Mouse (Mus musculus) lung, adult 2 months (tissue): ENCODE measurements around the gene Il4ra. TPM values are rescaled to one million over a fixed set of nuclear protein-coding genes. Genes with fewer than 3 reads are reported as not detected.
A peak's percentile ranks its signal among the peaks of the same experiment; 100 is the strongest.

Source experiments
- DNase-seq: peaks from one replicate; pipeline ENCODE4 v3.0.0; 2022
- H3K4me1 ChIP-seq: fragments of 200-500 bp; 2 replicates; pipeline ENCODE4 v1.6.1; 2011; ENCODE audit warnings: low read length; ENCODE audit not compliant: control insufficient read depth, insufficient read depth
- H3K4me3 ChIP-seq: fragments of 200-500 bp; replicated peaks from 2 replicates; pipeline ENCODE3; 2011; ENCODE audit warnings: low read depth, mild to moderate bottlenecking, control low read depth, low read length; ENCODE audit errors: extremely low read depth
- CTCF ChIP-seq: fragments of 200-500 bp; IDR thresholded peaks from 2 replicates; pipeline ENCODE4 v1.5.1; 2011; ENCODE audit warnings: mild to moderate bottlenecking, low read length, control low read depth; ENCODE audit not compliant: insufficient read depth
- POLR2A ChIP-seq: fragments of 200-500 bp; IDR thresholded peaks from 2 replicates; pipeline ENCODE4 v1.6.1; 2011; ENCODE audit warnings: low read depth, mild to moderate bottlenecking, control low read depth, low read length, borderline replicate concordance; ENCODE audit errors: extremely low read depth
- WGBS: fragments of 180-500 bp; shearing (Covaris S2); methylation state at CpG from one replicate; pipeline ENCODE4 v1.1.7; 2018; 5-methylcytosine and 5-hydroxymethylcytosine counted together
- polyA plus RNA-seq: library from polyadenylated mRNA; depleted of rRNA; stranded (reverse); fragments of >200 nt; gene quantifications from 2 replicates; pipeline ENCODE4 v1.2.3, GENCODE M21; 2012; rRNA removed

The Il4ra gene
- polyA plus RNA-seq = 75.3 and 85.2 TPM in 2 replicates

- WGBS = under 1% methylated on average over 52 of the region's 52 CpGs
Observed at GRCm38 (mm10) chr7:125551766-125552709, at the start of gene Il4ra. TSS of gene Il4ra (plus strand) at chr7:125552120.

DNA sequence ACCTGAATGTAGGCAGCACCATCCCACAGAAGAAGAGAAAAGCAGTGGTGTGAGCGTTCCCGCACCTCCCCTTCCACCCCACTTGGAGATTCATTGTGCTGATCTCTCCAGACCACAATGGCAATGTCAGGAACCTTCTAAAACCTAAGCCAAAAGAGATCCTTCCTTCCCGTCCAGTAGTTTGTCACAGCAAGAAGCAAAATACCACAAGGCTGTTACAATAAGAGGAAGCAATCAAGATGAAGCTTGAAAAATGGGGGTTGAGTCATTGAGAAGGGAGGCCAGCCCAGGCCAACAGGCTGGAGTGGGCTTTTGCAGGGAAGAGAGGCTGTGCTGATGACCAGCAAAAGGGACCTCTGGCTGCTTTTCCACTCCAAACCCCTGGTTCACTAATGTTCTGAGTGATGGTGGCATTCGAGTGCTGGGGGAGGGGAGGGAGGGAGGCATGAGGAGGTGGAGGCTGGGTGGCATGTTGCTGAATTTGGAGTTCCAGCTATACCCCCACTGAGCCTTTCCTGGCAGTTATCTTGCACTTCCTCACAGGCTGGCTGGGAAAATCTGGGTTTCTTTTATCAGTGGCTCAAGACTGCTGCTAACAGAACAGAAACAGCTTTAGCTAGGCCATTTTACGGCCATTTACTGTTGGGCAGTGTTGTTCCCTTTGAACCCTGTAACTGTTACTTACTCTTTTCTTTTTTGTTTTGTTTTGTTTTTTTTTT is 48.4 kb upstream of the Il4ra start:
- TF ChIP-seq POLR2A = no peak
- no peak for TF ChIP-seq CTCF
- DNase-seq = no peak
- H3K4me3 ChIP-seq = no peak overlapping the region
- H3K4me1 ChIP-seq = no peaks in the 10 kb centered on the region
- 43% methylated on average over 5 of the region's 5 CpGs for WGBS

More at GRCm38 (mm10) chr7:125551766-125552709, at the start of gene Il4ra:
- peak; percentile 93 for TF ChIP-seq POLR2A
- TF ChIP-seq CTCF = no peak
- DNase-seq = peak; percentile 90
- peak within 1 kb of the TSS; percentile 95 for H3K4me3 ChIP-seq
- peaks cover 23% of the 10 kb centered on the region for H3K4me1 ChIP-seq

GRCm38 (mm10) chr7:125504618-125505017 is 47.3 kb upstream of the Il4ra start:
- 95% methylated on average over 5 of the region's 5 CpGs for WGBS
- Histone ChIP-seq H3K4me1 (no peaks in the 10 kb centered on the region), H3K4me3 (no peak overlapping the region)
- TF ChIP-seq CTCF (no peak), POLR2A (no peak)
- no peak for DNase-seq

DNA sequence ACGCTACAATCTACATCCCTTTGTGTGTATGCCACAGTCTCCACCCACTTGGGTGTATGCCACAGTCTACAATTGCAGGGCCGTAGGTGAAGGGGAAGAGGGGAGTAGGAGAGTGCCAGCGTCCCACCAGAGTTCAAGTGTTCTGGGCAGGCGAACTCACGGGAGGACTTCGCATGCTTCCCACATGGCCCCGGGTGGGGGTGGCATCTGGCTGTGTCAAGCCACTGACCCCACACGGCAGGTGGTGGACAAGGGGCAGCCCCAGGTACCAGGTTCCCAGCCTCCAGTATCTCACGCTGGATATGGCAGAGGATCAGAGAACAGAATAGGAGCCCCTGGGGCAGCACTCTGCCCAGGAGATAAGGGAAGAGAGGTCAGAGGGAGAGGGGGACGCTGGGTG is 46.4 kb upstream of the Il4ra start:
- WGBS = 62% methylated on average over 10 of the region's 10 CpGs
- DNase-seq = no peak

DNA sequence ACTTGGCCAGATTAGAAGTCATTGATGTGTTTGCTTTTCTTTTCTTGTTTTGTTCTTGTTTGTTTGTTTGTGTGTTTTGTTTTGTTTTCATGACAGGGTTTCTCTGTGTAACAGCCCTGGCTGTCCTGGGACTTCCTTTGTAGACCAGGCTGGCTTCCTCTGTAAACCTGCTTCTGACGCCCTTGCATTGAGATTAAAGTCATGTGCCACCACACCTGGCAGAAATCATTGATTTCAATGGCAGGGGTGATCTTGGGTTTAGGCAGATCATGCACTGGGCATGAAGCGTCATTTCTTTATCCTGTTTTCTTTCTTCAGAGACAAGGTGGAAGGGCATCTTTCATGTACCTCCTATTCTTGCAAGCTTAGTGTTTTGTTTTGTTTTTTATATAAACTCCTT is 44.6 kb upstream of the Il4ra start:
- WGBS = 86% methylated on average over 2 of the region's 2 CpGs
- no peak for DNase-seq
- no peaks in the 10 kb centered on the region for H3K4me1 ChIP-seq
- no peak overlapping the region for H3K4me3 ChIP-seq
- TF ChIP-seq POLR2A (no peak), CTCF (no peak)

More for the DNA sequence above, 46.4 kb upstream of the Il4ra start:
- Histone ChIP-seq H3K4me1 (no peaks in the 10 kb centered on the region), H3K4me3 (no peak overlapping the region)
- TF ChIP-seq CTCF = no peak
- no peak for TF ChIP-seq POLR2A

DNA sequence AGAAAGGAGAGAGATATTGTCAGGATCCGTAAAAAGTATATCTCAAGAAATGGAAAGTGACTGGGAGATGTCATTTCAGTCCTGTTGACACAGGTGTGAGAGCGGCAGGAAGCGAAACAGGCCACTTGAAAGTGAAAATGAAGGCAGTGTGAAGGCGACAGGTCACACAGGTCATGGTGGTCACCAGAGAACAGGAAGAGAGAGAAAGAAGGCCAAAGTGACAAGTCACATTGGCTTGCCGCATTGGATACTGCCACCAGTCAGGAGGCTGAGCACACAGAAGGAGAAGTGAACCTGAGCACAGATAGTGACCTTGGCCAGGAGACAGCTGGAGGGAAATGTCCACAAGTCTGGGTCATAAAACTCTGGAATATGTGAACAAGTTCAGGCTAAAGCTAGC is 40.5 kb upstream of the Il4ra start:
- Histone ChIP-seq H3K4me3 (no peak overlapping the region), H3K4me1 (peaks cover 2% of the 10 kb centered on the region; the same call in 1 of the 2 replicates)
- 75% methylated on average over 5 of the region's 5 CpGs for WGBS
- no peak for TF ChIP-seq POLR2A
- no peak for TF ChIP-seq CTCF
- no peak for DNase-seq

DNA sequence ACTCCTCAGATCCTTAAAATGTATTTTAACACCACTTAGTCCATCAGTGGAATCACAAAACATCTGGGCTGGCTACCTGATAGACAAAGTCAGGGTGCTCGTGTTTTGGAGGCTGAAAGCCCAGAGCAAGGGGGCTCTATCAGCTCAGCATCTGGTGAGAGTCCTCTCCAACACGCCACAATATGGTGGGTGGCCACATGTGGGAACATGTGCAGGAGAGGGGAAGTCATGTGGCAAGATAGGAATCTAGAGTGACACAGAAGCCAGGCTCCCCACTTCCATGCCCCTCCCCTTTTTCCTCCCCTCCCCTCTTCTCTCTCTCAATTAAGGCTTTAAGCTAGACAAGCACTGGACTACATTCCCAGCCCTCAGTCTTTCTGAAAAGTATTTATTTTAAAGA is 40.1 kb upstream of the Il4ra start:
- no peak overlapping the region for H3K4me3 ChIP-seq
- DNase-seq = no peak
- 61% methylated on average over 2 of the region's 2 CpGs for WGBS
- peaks cover 2% of the 10 kb centered on the region; the same call in 1 of the 2 replicates for H3K4me1 ChIP-seq
- TF ChIP-seq POLR2A (no peak), CTCF (no peak)

- H3K4me1 ChIP-seq = peaks cover 2% of the 10 kb centered on the region; the same call in 1 of the 2 replicates
- H3K4me3 ChIP-seq = no peak overlapping the region
- no peak for DNase-seq
- WGBS = 49% methylated on average over 5 of the region's 5 CpGs
- no peak for TF ChIP-seq CTCF
Observed at GRCm38 (mm10) chr7:125515081-125515853, 36.7 kb upstream of the Il4ra start.

DNA sequence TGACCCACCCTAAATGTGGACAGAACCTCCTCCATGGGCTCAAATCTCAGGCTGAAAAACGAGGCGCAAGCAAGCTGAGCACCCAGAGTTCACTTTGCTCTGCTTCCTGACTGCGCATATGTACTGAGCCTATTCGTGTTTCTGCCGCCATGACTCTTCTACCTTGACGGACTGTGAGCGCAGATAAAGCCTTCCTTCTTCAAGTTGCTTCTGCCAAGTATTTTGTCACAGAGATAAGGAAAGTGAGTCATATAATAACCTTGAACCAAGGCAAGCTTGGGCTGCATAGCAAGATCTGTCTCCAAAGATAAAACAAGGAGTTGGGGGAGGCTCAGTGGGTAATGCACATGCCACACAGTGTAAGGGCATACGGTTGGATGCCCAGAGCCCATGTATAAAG is 35.2 kb upstream of the Il4ra start:
- no peak overlapping the region for H3K4me3 ChIP-seq
- DNase-seq = no peak
- 81% methylated on average over 8 of the region's 8 CpGs for WGBS
- peaks cover 2% of the 10 kb centered on the region; the same call in 1 of the 2 replicates for H3K4me1 ChIP-seq
- TF ChIP-seq CTCF (no peak), POLR2A (no peak)
